Mouse (Mus musculus) heart, adult 2 months (tissue): ENCODE measurements at regions not wholly inside any gene's neighbourhood (a gene's known extent, or its start where the extent isn't known, plus 50 kb on each side); places are given as distances from the start of the nearest gene placed in this dataset.

Experiments
- DNase-seq, 2 experiments: peaks; one replicate each; pipeline ENCODE4 v3.0.0; 2021
- H3K27ac ChIP-seq: fragments of 200-600 bp; 2 replicates; pipeline ENCODE4 v1.8.1; 2022
- H3K27me3 ChIP-seq: fragments of 200-500 bp; 2 replicates; pipeline ENCODE4 v1.6.1; 2012; ENCODE audit warnings: mild to moderate bottlenecking, low read length, inconsistent platforms, mixed read lengths; ENCODE audit not compliant: control insufficient read depth, insufficient read depth
- H3K36me3 ChIP-seq: fragments of 200-500 bp; 2 replicates; pipeline ENCODE4 v1.6.1; 2012; ENCODE audit warnings: low read length, inconsistent platforms; ENCODE audit not compliant: control insufficient read depth, insufficient read depth
- H3K4me1 ChIP-seq: fragments of 200-500 bp; 2 replicates; pipeline ENCODE4 v1.6.1; 2011; ENCODE audit warnings: low read length; ENCODE audit not compliant: control insufficient read depth, insufficient read depth
- H3K4me3 ChIP-seq: fragments of 200-600 bp; 2 replicates; pipeline ENCODE4 v1.8.1; 2022
- H3K79me2 ChIP-seq: fragments of 200-500 bp; replicated peaks from 2 replicates; pipeline ENCODE4 v1.6.1; 2012; ENCODE audit warnings: mild to moderate bottlenecking, inconsistent platforms, low read length, moderate library complexity, mixed read lengths; ENCODE audit not compliant: control insufficient read depth, insufficient read depth
- H3K9ac ChIP-seq: fragments of 200-500 bp; 2 replicates; pipeline ENCODE4 v1.6.1; 2012; ENCODE audit warnings: low read depth, mild to moderate bottlenecking, control low read depth, inconsistent platforms, low read length, mixed read lengths
- CTCF ChIP-seq: fragments of 200-600 bp; IDR thresholded peaks from 2 replicates; pipeline ENCODE4 v1.8.1; 2022; ENCODE audit warnings: antibody characterized with exemption, mild to moderate bottlenecking, moderate library complexity
- EP300 ChIP-seq: fragments of 200-500 bp; IDR thresholded peaks from 2 replicates; pipeline ENCODE4 v1.6.1; 2011; ENCODE audit warnings: low read depth, low read length, control low read depth; ENCODE audit not compliant: insufficient read depth
- POLR2A ChIP-seq: fragments of 200-500 bp; IDR thresholded peaks from 2 replicates; pipeline ENCODE4 v1.6.1; 2011; ENCODE audit warnings: mild to moderate bottlenecking, low read depth, low read length, control low read depth; ENCODE audit not compliant: insufficient read depth
- WGBS: fragments of 180-500 bp; shearing (Covaris S2); methylation state at CpG from one replicate; pipeline ENCODE4 v1.1.7; 2018; 5-methylcytosine and 5-hydroxymethylcytosine counted together
- intact Hi-C: fragments of 180-260 bp; cut with DNase I; formaldehyde crosslinking; loops from one replicate; pipeline ENCODE4 v1.15.1; 2025

GRCm38 (mm10) chr1:76772694-76773093 is 742.2 kb downstream of the Epha4 start:
- no peak for TF ChIP-seq EP300
- TF ChIP-seq POLR2A = no peak
- no peak for TF ChIP-seq CTCF
- Histone ChIP-seq H3K27me3 (no peaks in the 10 kb centered on the region), H3K36me3 (no peaks in the 10 kb centered on the region), H3K9ac (no peak overlapping the region), H3K79me2 (no peaks in the 10 kb centered on the region), H3K4me3 (no peak overlapping the region), H3K4me1 (no peaks in the 10 kb centered on the region), H3K27ac (no peak overlapping the region)
- no peak for DNase-seq
- intact Hi-C loops = no loop called here
- 82% methylated on average over 2 of the region's 2 CpGs for WGBS

GRCm38 (mm10) chr1:76786871-76787270 is 728.0 kb downstream of the Epha4 start:
- TF ChIP-seq EP300 (no peak), CTCF (no peak), POLR2A (no peak)
- Histone ChIP-seq H3K27ac (no peak overlapping the region), H3K4me1 (no peaks in the 10 kb centered on the region), H3K4me3 (no peak overlapping the region), H3K36me3 (no peaks in the 10 kb centered on the region), H3K27me3 (no peaks in the 10 kb centered on the region), H3K79me2 (no peaks in the 10 kb centered on the region), H3K9ac (no peak overlapping the region)
- 93% methylated on average over 2 of the region's 2 CpGs for WGBS
- DNase-seq = no peak
- intact Hi-C loops = no loop called here

- intact Hi-C loops = no loop called here
- TF ChIP-seq CTCF (no peak), POLR2A (no peak), EP300 (no peak)
- Histone ChIP-seq H3K27me3 (no peaks in the 10 kb centered on the region), H3K4me3 (no peak overlapping the region), H3K27ac (no peak overlapping the region), H3K4me1 (no peaks in the 10 kb centered on the region), H3K36me3 (no peaks in the 10 kb centered on the region), H3K79me2 (no peaks in the 10 kb centered on the region), H3K9ac (no peak overlapping the region)
- DNase-seq = no peak
- 81% methylated on average over 2 of the region's 2 CpGs for WGBS
Observed at GRCm38 (mm10) chr1:76793438-76793837, 721.5 kb downstream of the Epha4 start.

GRCm38 (mm10) chr1:76819906-76820305 is 695.0 kb downstream of the Epha4 start:
- Histone ChIP-seq H3K4me3 (no peak overlapping the region), H3K27ac (no peak overlapping the region), H3K9ac (no peak overlapping the region), H3K27me3 (no peaks in the 10 kb centered on the region), H3K36me3 (no peaks in the 10 kb centered on the region), H3K4me1 (no peaks in the 10 kb centered on the region), H3K79me2 (no peaks in the 10 kb centered on the region)
- TF ChIP-seq POLR2A = no peak
- TF ChIP-seq EP300 = no peak
- TF ChIP-seq CTCF = no peak
- WGBS = 60% methylated on average over 1 of the region's 1 CpGs
- intact Hi-C loops = no loop called here
- DNase-seq = no peak

GRCm38 (mm10) chr1:76821610-76822009 is 693.3 kb downstream of the Epha4 start:
- H3K27ac ChIP-seq = no peak overlapping the region
- no peak for TF ChIP-seq POLR2A
- no peak for TF ChIP-seq EP300
- TF ChIP-seq CTCF = no peak
- H3K4me1 ChIP-seq = no peaks in the 10 kb centered on the region
- H3K9ac ChIP-seq = no peak overlapping the region
- 57% methylated on average over 3 of the region's 3 CpGs for WGBS
- no peaks in the 10 kb centered on the region for H3K79me2 ChIP-seq
- DNase-seq = no peak
- H3K4me3 ChIP-seq = no peak overlapping the region
- H3K27me3 ChIP-seq = no peaks in the 10 kb centered on the region
- intact Hi-C loops = no loop called here
- H3K36me3 ChIP-seq = no peaks in the 10 kb centered on the region

- no peak for TF ChIP-seq POLR2A
- no peak overlapping the region for H3K4me3 ChIP-seq
- H3K27me3 ChIP-seq = no peaks in the 10 kb centered on the region
- H3K27ac ChIP-seq = no peak overlapping the region
- no peak overlapping the region for H3K9ac ChIP-seq
- no peak for DNase-seq
- 50% methylated on average over 2 of the region's 2 CpGs for whole genome bisulfite sequencing
- H3K4me1 ChIP-seq = no peaks in the 10 kb centered on the region
- H3K36me3 ChIP-seq = no peaks in the 10 kb centered on the region
- intact Hi-C loops = no loop called here
- no peaks in the 10 kb centered on the region for H3K79me2 ChIP-seq
Observed at GRCm38 (mm10) chr1:76829690-76830089, 685.2 kb downstream of the Epha4 start.

GRCm38 (mm10) chr1:76832311-76832710 is 682.6 kb downstream of the Epha4 start:
- intact Hi-C loops = no loop called here
- 83% methylated on average over 2 of the region's 2 CpGs for whole genome bisulfite sequencing
- no peaks in the 10 kb centered on the region for H3K79me2 ChIP-seq

More at GRCm38 (mm10) chr1:76832311-76832710, 682.6 kb downstream of the Epha4 start:
- no peaks in the 10 kb centered on the region for H3K27me3 ChIP-seq
- TF ChIP-seq EP300 (no peak), CTCF (no peak), POLR2A (no peak)
- H3K4me3 ChIP-seq = no peak overlapping the region
- H3K9ac ChIP-seq = no peak overlapping the region
- no peak for DNase-seq
- H3K27ac ChIP-seq = no peak overlapping the region
- no peaks in the 10 kb centered on the region for H3K4me1 ChIP-seq
- no peaks in the 10 kb centered on the region for H3K36me3 ChIP-seq
